Mouse (Mus musculus) megakaryocyte, adult 5-6 weeks (primary cell): ENCODE measurements around the gene Ehhadh. TPM values are rescaled to one million over a fixed set of nuclear protein-coding genes. Genes with fewer than 3 reads are reported as not detected.

ENCODE experiments used
- ATAC-seq: 2 replicates; pipeline ENCODE4 v1.8.0; 2016; ENCODE audit warnings: mild to moderate bottlenecking, inconsistent platforms; ENCODE audit not compliant: poor library complexity, severe bottlenecking
- total RNA-seq, 2 experiments: library from RNA; stranded (forward) in 1 of 2; stranded (reverse) in 1 of 2; fragments of 153-499, 151-499 nt in 1 of 2; fragments of 221-1000, 200-1000 nt in 1 of 2; gene quantifications; 2 replicates each; pipeline versions ENCODE4 v1.2.3 to v1.2.4; 2015 to 2017

The Ehhadh gene
- total RNA-seq, 2 experiments from 2014 or later = 0.81 to 1.3 TPM

DNA sequence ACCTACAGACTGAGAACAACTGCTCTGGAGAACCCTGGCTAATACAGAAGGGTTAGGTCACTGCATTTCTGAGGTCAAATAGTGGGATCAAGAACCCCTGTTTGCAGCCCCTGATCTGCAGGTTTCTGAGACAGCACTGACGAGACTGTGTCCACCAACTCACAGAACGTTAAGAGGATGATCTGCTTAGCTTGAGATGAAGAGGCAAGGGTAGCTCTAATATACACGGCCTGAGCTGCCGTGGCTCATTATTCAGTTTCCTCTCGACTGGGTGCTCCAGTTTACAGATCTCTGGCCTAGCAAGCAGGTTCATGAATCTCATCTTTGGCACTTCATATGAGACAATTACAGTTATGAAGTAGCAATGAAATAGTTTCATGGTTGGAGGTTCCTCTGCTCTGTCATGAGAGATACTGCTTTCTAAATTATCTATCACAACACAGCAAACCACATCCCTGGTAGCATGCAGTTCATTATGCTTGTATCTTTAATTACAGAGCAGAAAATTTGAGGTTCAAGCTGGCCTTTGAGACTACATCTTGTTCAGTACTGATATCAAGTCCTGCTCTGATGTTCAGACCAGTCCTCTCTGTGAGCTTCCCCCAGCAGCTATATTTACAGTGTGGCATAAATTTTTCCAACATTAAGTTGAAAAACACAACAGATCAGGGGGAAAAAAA lies 45.3 kb downstream of the Ehhadh start:
- ATAC-seq = no peak

DNA sequence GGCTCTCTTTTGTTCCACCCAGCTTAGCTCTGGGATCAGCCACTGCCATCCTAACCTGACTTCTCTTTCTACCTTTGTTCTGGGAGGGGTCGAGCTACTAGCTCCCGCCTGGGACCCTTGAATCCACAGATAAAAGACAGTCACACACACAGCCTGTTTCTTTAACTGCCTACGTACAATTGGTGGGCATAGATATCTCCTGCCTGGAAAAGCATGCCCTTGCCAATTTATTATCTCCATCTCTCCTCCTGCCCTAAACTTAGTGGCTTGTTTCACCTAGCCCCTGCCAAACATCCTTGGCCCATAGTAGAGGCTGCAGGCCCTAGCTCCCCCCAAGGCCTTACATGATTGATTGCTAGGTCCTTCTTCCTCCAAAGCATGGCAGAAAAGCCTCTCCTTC lies 46.1 kb downstream of the Ehhadh start:
- no peak for ATAC-seq

- no peak for ATAC-seq
These were observed 52.0 kb downstream of the Ehhadh start for GRCm38 (mm10) chr16:21735638-21736037.

DNA sequence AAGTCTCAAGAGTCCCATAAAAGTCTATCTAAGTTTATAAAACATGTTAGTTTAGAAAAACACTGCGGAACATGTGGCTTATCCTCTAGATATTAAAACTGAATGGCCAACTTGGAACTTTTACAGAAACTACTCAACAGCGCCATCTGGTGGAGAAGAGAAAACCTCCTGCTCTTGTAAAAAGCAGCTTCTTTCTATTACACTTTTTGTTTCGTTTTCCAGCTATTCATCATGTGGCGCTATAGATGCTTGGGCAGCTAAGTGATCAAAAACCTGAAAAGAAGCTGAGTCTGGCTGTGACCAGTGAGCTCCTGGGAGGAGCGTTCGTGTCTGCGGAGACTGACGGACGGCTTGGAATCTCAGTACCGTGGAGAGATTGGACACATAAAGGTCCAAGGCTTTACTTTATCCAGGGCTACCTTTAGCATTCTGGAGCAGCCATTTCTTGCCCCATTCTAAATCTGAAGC lies 59.7 kb downstream of the Ehhadh start:
- peak; percentile 68 for ATAC-seq

GRCm38 (mm10) chr16:21727421-21727820 lies 60.2 kb downstream of the Ehhadh start:
- no peak for ATAC-seq

DNA sequence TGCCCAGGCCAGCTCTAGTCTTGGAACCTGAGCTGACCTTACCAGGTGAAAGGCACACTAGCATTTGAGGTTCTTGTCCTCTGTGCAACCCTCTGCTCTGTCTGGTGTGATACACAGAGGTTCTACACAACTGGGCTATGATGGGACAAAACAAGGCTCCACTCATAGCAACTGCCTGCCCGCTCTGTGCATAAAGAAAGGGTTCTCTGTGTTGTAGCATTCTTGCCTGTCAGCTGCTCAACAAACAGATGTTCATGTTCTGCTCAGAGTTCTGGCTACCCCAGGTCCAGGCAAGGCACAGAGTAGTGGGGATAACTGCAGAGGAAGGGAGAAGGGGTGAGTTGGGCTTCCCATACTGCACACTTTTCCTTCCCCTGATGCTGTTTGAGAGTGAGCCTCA lies 63.3 kb downstream of the Ehhadh start:
- ATAC-seq = no peak

GRCm38 (mm10) chr16:21719770-21720169 lies 67.8 kb downstream of the Ehhadh start:
- peak; percentile 74; the same call in 1 of the 2 replicates for ATAC-seq

- ATAC-seq = no peak
These were observed 73.1 kb downstream of the Ehhadh start for GRCm38 (mm10) chr16:21714516-21714915.

Other genes starting within 250 kb of the Ehhadh start
- gene 2510009E07Rik, start 93.1 kb downstream of the Ehhadh start, total RNA-seq (2015) = 0.41 and 0.60 TPM in 2 replicates
- 1.3 and 3.2 TPM in 2 replicates for gene 2510009E07Rik, start 93.1 kb downstream of the Ehhadh start, total RNA-seq (2017)
- 0.04 TPM in 1 of 2 replicates, not detected in the other for gene Map3k13, start 6.5 kb upstream of the Ehhadh start, total RNA-seq (2015)
- gene Map3k13, start 6.5 kb upstream of the Ehhadh start, total RNA-seq (2017) = 0.08 TPM in 1 of 2 replicates, not detected in the other
- gene Tmem41a, start 159.7 kb upstream of the Ehhadh start, total RNA-seq (2015) = 7.9 and 8.0 TPM in 2 replicates
- gene Tmem41a, start 159.7 kb upstream of the Ehhadh start, total RNA-seq (2017) = 3.0 and 4.1 TPM in 2 replicates
- not detected in 2 replicates for gene Liph, start 207.9 kb upstream of the Ehhadh start, total RNA-seq (2015)
- 0.84 TPM in 1 of 2 replicates, not detected in the other for gene Liph, start 207.9 kb upstream of the Ehhadh start, total RNA-seq (2017)
- gene Senp2, start 221.7 kb upstream of the Ehhadh start, total RNA-seq (2015) = 47.3 and 52.5 TPM in 2 replicates
- gene Senp2, start 221.7 kb upstream of the Ehhadh start, total RNA-seq (2017) = 45.5 and 53.5 TPM in 2 replicates